Mouse (Mus musculus) retina, postnatal 7 days (tissue): ENCODE results near the gene Nxpe4.
A peak's percentile ranks its signal among the peaks of the same experiment; 100 is the strongest.
"Not testable (repeated sequence)": the region's sequence is repeated elsewhere in the genome, so short reads cannot be mapped to it uniquely, and the experiment has no call there.

Source experiments
- DNase-seq: peaks from one replicate; pipeline ENCODE4 v3.0.0-alpha.2; 2012; ENCODE audit warnings: low read depth, low spot score

Gene Nxpe4

DNA sequence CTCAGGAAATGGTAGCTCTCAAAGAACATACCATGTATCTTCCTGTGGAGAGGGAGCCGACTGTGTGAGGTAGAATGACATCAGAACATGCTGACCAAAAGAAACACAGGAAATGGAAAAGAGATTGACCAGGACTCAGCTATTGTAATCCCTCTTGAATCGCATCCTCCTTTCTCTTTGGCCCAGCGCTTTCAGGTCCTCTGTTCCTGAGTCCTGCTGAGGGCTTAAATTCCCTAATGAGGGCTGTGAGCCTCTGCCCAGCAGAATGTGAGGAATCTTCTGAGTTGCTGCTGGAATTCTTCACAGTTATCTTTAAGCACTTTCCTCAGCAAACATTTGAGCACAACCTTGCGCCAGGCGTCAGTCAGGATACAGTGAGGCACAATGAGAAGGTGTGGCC is 78.6 kb downstream of the Nxpe4 start:
- no peak for DNase-seq

DNA sequence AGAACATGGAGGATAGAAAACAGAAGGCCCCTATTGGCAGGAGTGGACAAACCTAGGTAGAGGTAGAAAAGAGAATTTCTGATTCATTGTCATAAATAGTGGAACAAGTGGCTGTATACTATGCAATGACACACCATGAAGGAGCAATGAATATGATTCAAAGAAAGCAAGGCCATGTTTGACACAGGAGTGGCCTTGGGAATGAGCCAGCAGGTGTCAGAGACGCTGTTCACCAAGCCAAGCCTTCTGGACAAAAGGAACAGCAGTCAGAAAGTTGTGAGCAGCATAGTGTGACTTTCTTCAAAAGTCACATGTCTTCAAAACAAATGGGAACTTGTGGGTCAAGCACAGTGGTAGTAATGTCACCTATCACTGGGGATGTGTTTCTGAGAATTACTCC is 80.0 kb downstream of the Nxpe4 start:
- DNase-seq = no peak

DNA sequence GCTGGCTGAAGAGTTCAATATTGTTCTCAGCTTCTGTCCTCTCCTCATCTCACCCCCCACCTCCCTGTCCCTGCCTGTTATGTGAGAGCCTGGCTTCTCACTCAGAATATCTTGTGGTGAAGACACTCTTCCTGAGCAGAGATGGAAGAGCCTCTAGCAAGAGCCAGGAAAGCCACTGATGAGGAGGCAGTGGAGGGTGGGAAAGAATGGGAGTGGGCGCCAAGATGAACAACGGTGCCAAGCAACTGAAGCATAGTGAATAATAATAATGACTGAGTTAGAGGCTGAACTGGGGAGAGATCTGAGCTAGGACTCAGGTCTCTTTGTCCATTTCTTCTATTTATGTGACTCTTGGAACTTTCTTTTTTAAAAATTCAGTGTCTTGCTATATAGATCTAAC is 80.9 kb downstream of the Nxpe4 start:
- no peak for DNase-seq

DNA sequence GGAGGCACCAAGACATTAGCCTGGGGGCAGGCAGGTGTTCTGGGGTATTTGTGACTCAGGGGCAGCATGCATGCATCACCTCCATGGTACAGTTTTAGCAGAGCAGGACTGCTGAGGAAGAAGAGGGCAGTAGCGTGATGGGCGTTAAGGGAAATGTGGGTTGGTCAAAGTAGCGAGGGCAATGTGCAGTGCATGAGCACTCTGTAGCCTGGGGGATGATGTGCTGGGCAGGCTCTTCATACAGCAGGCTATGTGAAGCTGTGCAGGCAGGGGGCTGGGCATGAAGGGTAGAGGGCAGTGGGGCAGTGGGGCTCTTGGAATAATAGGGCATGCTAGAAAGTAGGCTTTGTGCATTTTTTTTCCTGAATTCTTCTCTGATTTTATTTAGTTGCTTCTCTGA is 82.4 kb downstream of the Nxpe4 start:
- DNase-seq = no peak

DNA sequence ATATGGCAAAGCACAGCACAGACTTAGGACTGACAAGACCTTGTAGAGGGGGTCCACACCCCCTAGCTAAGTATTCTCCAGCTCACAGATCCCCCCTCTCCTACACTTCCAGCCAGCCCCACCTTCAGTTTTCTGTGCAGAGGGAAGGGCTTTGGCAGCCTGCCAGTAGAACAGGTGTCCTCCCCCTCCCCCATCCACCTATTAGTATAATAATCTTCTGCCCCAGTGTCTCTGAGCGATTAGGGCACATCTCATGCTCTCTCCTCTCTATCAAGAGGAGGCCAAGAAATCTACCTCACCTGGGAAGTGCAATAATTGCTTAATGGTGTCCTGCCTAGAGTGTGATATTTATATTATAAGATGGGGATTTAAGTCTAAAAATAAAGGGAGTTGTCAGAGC is 83.7 kb downstream of the Nxpe4 start:
- DNase-seq = peak; percentile 44

DNA sequence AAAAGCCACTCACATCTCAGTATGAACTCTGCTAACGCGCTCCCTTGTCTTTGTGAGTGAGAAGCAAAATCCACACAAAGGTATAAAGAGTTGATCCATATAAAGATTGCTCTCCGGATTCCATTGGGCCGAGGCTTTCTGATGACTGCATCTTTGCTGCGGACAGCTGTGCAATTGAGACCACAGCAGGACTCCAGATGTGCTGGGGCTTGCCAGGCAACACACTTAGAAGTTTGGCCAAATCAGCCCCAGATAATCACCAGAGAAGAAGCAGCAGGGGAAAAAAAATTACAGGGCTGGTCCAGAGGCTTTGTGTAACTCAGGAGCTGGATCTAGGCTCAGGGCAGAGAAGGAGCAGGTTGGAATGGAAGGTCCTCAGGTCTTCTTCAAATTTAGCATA is 85.5 kb downstream of the Nxpe4 start:
- DNase-seq = no peak

DNA sequence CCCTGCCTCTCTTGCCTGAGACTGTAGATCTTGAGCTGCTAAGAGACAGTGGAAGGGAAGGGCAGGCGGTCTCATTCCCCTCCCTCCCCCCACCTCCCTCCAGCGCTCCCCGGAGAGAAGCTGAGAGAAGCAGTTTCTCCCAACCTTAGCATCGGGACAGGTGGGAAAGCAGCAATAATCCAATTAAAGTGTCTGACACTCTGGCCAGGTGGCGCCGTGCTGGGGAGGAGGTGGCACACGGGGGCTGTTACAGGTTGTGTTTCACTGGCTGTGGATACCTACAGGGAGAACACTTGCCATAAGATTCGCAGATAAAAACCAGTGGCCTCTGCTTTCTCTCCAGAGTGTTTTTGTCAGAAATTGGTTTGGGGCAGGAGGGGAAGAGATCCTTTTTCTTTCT is 90.4 kb downstream of the Nxpe4 start:
- DNase-seq = peak; percentile 51

DNA sequence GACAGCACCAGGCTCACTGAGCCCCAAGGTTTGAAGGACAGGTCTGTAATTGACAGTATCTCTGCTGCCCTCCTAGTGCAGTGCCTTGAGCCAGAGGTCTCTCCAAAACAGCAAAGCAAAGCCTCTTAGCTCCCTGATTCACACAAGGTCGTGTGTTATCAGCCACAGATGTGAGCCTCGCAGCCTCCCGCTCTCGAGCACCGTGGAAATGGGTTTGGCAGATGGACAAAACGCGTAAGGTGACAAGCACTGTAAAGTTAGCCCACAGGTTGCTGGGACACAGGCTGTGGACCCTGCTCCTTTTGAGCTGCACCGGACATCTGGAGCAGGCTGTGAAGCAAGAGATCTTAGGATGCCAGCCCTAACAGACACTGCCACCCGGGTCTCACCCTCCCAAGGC is 95.2 kb downstream of the Nxpe4 start:
- no peak for DNase-seq

DNA sequence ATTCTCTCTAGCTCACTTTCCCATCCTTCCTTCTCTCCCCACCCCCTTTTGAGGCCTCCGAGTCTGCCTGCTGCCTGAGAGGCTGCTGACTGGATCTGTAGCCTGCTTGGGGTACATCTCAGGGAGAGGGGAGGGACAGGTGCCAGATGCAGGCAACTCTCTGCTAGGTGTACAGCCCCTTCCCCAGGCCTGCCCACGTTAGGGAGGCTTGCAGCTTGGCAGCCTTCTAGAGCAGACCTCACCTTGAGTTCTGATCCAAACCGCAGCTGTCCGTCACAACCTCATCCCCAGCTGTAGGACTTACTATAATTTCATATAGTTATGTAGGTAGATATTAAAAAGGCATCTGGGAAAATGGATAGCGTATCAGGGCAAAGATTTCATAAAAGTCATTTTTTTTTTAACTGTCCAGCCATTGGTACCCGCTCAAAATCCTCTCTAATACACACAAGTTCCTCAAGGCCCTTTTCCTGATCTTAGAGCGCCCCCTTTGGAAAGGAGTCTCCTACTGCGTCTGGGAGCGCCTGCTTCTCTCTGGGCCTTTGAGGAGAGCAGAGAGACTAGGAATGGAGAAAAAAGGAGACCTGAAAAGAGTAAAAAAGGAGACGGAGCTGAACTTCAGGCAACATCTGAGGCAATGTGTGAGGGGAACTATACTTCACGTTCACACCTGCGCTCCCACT is 96.1 kb downstream of the Nxpe4 start:
- DNase-seq = peak; percentile 85

DNA sequence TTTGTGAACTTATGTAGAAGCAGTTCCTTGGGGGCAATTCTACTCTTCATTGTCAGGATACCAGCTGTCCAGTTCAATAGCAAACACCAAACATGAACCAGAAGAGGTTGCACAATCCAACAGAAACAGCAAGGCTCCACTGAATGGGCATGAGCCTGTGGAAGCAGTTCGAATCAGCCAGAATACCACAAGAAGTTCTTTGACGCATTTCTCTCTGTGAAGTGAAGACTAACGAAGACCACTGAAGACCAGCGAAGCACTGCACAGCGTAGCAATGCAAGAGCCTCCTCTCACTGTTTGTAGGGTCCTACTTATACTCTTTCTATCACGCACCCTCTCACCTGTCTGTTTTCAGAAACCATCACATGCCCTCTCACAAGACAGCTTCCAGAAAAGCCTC is 102.8 kb downstream of the Nxpe4 start:
- DNase-seq = no peak

DNA sequence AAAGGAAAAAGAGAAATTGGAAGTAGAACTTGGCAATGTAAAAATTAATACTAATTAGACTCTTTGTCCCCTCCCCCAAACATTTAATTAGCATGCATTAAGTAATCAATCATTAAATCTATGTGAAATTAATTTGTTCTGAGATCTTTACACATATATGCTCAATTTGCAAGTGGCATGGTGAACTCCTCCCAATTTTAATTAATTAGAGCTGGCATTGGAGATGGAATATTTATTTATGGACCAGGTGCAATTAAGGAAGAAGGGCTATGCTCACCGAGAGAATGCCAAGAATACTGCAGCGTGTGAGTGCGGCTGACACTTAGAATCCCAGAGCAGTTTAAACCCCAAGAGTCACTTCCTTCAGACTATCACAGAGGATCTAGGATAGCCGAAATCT is 103.7 kb downstream of the Nxpe4 start:
- DNase-seq = no peak

DNA sequence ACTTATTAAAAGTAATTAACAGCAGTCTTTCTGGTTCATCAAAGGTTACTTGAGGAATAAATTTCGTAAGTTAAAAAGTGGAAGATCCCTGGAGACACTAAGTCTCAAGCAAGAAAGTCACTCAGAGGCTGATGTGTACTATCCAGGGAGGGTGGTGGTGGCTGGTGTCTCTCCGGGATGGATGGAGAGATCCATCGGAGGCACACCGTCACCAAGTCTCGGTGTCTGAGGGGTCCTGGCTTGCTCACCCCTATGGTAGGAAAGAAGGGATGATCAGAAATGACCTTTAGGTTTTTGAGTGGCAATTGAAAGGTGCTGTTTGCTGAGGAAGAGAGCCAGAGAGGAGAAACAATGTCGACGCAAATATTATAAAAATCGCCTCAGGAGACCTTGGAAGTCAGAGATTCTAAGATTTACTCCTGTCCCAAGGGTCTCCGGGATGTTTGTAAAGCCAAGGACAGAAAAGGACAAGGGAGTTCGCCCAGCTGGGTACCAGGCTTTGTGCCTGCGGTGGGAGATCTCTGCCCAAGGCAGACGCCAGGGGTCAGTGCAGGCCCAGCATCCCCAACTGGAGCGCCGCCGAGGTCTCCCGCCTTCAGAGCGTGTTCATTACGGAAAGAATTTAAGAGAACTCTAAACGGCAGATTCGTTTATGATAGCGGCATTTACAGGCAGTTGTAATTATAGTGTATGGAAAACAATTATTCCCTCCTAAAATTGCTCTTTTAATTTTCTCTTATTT is 104.6 kb downstream of the Nxpe4 start:
- peak; percentile 61 for DNase-seq

DNA sequence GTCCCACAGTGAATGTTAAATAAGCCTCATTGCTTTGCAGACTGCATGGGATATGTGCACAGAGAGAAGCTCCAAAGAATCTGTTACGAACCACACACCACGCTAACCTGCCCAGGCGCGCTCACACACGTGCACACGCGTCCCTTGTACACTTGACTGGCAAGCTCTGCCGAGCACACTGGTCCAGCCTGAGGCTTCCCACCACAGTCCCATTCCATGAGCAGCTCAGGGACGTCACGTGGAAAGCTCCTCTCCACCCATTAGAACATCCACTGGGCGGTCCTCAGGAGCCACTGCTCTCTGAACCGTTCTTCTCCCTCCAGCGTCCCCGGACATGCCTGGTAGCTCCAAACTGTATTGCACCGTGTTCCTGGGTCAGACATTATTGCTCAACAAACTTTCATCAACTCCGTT is 105.2 kb downstream of the Nxpe4 start:
- no peak for DNase-seq

DNA sequence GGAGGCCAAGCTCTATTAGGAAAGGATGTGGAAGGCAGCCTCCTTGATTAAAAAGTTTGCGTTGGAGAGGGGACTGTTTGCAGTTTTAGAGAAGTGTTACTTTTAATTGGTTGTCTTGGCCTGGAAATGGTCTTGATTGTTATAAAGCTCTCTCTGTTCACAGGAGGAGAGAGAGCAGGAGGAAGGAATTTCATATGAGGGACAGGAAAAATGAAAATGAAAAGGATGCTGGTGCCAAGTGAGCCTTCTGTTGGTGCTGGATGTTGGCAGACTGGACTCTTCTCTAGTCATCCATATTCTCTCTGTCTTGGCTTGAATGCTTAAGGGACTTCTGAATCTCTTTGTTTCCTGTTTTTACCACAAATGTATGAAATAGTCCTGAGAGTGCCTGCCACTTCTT is 106.1 kb downstream of the Nxpe4 start:
- no peak for DNase-seq

DNA sequence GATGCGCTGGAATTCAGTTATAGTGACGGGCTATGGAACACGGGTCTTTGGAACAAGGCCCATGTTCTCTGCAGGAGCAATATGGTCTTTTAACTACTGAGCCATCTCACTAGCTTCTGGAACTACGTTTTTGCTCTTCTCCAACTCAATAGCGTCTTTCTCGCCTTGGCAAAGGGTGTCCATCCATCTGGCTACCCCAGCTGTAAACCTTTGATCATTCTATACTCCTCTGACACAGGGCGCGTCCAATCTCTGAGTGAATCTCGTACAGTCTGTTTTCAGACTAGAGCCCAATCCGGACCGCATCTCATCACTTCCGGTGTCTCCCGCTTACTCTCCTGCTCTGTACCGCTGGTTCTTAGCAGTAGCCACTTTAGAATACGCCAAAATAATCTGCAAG is 115.0 kb downstream of the Nxpe4 start:
- no peak for DNase-seq

DNA sequence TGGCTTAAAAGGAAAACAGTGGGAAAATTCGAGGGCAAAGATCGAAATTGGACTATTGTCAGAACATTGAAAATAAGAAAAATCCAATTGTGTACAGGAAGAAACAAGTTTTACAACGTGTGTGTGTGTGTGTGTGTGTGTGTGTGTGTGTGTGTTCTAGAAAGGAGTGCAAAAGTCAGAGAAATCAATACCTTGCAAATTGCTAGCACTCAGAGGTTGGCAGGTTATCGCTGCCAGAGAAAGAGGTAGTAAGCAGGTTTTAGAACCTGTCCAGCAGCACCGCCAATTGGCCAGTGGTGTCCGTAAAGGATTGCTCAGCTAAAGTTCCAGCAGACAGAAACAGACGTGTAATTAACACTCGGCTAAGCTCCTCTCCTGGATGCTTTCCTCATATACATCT is 122.4 kb downstream of the Nxpe4 start:
- DNase-seq = no peak

DNA sequence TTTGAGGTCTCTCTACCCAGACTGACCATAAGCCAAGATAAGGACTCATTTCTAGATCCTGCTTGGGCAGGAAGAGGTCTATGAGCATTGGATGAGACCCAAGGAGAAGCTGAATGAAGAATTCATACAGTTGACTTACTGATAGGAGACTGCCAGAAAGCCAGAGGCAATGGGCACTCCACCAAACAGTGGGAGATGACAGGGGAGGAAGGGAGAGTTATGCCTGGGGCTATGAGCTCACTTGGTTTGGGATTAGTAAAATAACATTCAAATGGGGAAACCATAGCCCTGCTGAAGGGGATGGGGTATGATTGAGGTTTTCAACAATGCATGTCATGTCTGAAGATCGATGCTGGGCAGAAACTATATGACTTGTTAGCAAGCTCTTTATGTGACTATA is 128.5 kb downstream of the Nxpe4 start:
- DNase-seq = no peak

DNA sequence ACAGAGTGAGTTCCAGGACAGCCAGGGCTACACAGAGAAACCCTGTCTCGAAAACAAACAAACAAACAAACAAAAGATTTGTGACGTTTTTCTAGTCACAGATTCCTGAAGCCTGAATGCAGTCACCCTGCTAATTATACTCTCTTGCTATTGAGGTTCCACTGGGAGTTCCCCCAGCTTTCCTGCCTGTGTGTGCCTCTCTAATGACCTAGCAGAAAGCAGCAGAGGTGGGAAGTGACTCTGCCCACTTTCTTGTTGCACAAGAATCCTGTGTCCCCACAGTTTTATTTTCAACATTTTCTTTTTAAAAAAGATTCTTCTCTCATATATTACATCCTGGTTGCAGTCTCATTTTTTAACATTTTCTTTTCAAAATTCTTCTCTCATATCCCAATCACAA is 132.9 kb downstream of the Nxpe4 start:
- no peak for DNase-seq

DNA sequence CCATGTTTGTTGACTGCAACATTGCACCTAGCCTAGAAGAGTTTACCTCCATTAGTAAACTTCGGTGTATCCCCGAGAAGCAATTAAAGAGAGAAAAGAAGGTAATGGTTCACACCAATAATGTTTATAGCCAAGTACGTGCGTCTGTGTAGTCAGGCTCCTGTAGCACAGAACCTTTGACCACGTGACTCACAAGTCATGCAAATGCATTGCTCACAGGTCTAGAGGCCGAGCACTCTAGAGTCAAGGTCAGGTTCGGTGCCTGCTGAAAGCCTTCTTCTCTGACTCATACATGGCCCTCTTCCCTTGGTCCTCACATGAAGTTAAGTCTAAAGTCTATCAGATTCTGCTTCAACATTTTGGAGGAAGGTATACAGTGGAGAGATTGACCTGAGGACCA is 137.2 kb downstream of the Nxpe4 start:
- no peak for DNase-seq

DNA sequence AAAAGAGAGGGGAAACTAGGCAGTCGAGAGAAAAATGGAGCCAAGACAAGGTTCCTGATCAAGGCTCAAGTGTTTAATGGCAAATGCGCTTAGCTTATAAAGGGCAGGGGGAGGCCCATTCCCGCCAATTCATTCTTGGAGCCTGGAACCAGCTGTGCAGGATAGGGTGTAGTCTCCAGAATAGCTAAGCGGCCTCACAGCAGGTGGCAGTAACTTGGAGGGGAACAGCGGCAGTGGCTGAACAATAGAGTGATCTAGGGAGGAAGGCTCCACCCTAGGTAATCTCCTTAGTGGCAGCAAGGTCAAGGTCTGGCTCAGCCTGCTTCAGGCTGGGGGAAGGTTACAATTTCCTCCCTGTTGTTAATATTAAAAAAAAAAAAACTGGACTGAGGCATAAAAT is 141.7 kb downstream of the Nxpe4 start:
- DNase-seq = not testable (repeated sequence)

DNA sequence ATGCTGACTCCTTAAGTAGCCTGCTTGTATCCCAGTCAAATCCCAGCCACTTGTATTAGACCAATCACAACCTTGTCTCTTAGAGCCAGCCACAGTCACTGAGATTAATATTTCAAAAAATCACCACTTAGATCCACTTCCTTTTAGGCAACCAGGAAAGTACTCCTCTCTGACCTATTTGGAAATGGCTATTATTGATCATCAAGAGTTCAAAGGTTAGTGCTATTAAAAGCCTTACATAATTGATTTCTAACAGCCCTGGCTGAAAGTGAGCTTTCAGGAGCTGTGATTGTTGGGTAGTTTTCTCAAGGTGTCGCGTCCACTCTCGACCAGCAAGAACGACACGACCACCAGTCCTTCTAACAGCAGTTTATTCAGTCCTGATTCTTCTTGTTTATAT is 149.4 kb downstream of the Nxpe4 start:
- DNase-seq = no peak

DNA sequence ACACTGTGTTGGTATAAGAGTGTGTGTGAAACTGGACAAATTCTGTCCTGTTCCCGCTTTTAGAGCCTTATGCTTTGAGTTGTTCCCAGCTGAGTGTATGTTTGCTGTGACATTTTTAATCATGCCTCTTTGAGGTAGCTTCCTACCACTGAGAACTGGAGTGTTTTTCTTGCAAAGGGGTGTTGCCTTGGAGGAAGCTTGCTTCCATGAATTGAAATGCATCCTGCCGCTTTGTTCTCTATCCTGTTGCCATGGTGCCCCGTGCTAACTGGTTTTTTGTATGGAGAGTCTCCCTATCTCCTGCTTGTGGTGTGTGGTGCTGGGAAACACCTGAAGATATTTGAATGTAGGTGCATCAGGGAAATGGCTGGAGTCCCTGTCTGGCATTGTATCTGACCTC is 152.4 kb downstream of the Nxpe4 start:
- no peak for DNase-seq

DNA sequence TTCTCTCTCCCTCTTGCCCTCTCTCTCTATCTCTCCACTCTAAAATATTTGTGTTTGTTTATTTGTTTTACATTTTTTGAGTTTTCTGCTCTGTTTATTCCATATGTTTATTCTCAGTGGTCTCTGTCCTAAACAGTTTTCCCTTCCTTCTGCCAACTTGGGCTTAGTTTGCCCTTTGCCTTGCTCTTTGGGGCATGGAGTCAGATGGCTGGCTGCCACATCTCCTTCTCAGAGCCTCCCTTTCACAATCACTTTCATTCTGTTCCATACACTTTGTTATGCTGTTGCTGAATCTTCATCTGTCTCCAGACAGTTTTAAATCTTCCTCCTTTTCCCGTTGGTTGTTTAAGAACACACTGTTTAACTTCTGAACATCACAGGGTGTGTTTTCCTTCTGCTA is 154.0 kb downstream of the Nxpe4 start:
- DNase-seq = no peak

DNA sequence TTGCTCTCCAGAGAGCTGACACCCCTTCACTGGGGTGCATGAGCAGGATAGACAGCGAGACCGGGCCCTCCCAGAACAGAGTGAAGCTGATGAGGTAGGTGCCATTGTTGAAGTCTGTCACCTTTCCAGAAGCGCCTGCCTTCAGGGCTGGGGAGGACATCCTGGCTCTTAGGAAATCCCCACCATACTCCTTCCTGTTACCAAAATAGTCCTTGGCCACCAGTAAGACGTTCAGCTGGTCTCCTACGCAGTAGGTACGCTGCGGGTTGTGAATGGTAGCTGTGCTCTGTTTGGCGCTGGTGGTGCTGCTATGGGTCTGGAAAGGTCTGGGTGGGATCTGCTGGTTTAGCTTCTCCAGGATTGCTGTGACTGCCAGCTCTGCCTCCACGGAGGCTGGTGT is 164.5 kb downstream of the Nxpe4 start:
- DNase-seq = no peak
